Mouse (Mus musculus): Measurements from ENCODE around the gene Sav1. TPM values are rescaled to one million over a fixed set of nuclear protein-coding genes. Genes with fewer than 3 reads are reported as not detected.

Gene Sav1
- total and polyA plus RNA-seq, 3 experiments, result 17.8 to 96.2 (median 47.8) TPM

- Histone ChIP-seq H3K79me2 (ENCODE audit: control insufficient read depth, insufficient read depth, low read length, poor library complexity) (no peaks in the 10 kb centered on the region), H3K36me3 (ENCODE audit: control insufficient read depth in 1 of 2, insufficient read depth in 2 of 2, low read length in 2 of 2) (no peaks in the 10 kb centered on the region; a peak in 1 of 4 replicates)
- TF ChIP-seq TBP (IDR thresholded peaks at IDR 0.05; ENCODE audit: low read depth, low read length) (no peak), SMC3 (IDR thresholded peaks at IDR 0.05; ENCODE audit: low read depth, low read length) (no peak), POLR2A (IDR thresholded peaks at IDR 0.05; ENCODE audit: control insufficient read depth in 1 of 2, insufficient read depth in 1 of 2, low read depth in 1 of 2, low read length in 2 of 2, poor library complexity in 1 of 2) (no peak), NELFE (IDR thresholded peaks at IDR 0.05; ENCODE audit: low read depth, low read length) (no peak), MAX (IDR thresholded peaks at IDR 0.05; ENCODE audit: low read length) (no peak), TAL1 (IDR thresholded peaks at IDR 0.05; ENCODE audit: low read length) (no peak), CTCF (IDR thresholded peaks at IDR 0.05 in 2 of 3, conservative IDR thresholded peaks at IDR 0.05 in 1 of 3; ENCODE audit: control insufficient read depth in 1 of 3, insufficient read depth in 1 of 3, low read depth in 2 of 3, low read length in 3 of 3, poor library complexity in 1 of 3, severe bottlenecking in 1 of 3) (no peak), MXI1 (IDR thresholded peaks at IDR 0.05; ENCODE audit: low read depth, low read length) (no peak), ZKSCAN1 (IDR thresholded peaks at IDR 0.05; ENCODE audit: low read depth, low read length) (no peak), ZMIZ1 (IDR thresholded peaks at IDR 0.05; ENCODE audit: low read depth, low read length) (no peak), NRF1 (IDR thresholded peaks at IDR 0.05; ENCODE audit: insufficient read depth, low read depth, low read length, poor library complexity, severe bottlenecking) (no peak), BHLHE40 (IDR thresholded peaks at IDR 0.05; ENCODE audit: borderline replicate concordance, low read depth, low read length) (no peak), GATA1 (IDR thresholded peaks at IDR 0.05; ENCODE audit: low read depth, low read length) (no peak), E2F4 (IDR thresholded peaks at IDR 0.05; ENCODE audit: borderline replicate concordance, low read depth, low read length) (no peak), CHD2 (IDR thresholded peaks at IDR 0.05; ENCODE audit: low read length) (no peak), RCOR1 (IDR thresholded peaks at IDR 0.05; ENCODE audit: low read depth, low read length) (no peak), MAZ (IDR thresholded peaks at IDR 0.05; ENCODE audit: low read depth, low read length) (no peak), USF1 (IDR thresholded peaks at IDR 0.05; ENCODE audit: low read depth, low read length) (no peak)
Measured at GRCm38 (mm10) chr12:69957378-69957777, 29.4 kb downstream of the Sav1 start.

GRCm38 (mm10) chr12:69947502-69947901 is 39.3 kb downstream of the Sav1 start:
- no peak overlapping the region for H3K27ac ChIP-seq (ENCODE audit: control insufficient read depth, low read depth, low read length)

More at GRCm38 (mm10) chr12:69957378-69957777, 29.4 kb downstream of the Sav1 start:
- H3K4me1 ChIP-seq (ENCODE audit: control insufficient read depth in 1 of 2, insufficient read depth in 2 of 2, low read length in 2 of 2), result no peaks in the 10 kb centered on the region
- H3K27me3 ChIP-seq (ENCODE audit: control insufficient read depth in 1 of 2, insufficient read depth in 2 of 2, low read length in 2 of 2), result no peaks in the 10 kb centered on the region
- H3K27ac ChIP-seq (ENCODE audit: control insufficient read depth, low read depth, low read length), result no peak overlapping the region
- DNase-seq (ENCODE audit: low read depth, low spot score), result no peak
- H3K9me3 ChIP-seq (replicated peaks; ENCODE audit: insufficient read depth, low read length), result no peaks in the 10 kb centered on the region
- no peak overlapping the region for H3K4me3 ChIP-seq (ENCODE audit: control insufficient read depth in 1 of 2, insufficient read depth in 1 of 2, low read depth in 2 of 2, low read length in 2 of 2)
- no peak overlapping the region for H3K9ac ChIP-seq (ENCODE audit: control insufficient read depth, low read depth, low read length, poor library complexity, severe bottlenecking)

More at GRCm38 (mm10) chr12:69947502-69947901, 39.3 kb downstream of the Sav1 start:
- H3K9me3 ChIP-seq (replicated peaks; ENCODE audit: insufficient read depth, low read length), result no peaks in the 10 kb centered on the region
- H3K36me3 ChIP-seq (ENCODE audit: control insufficient read depth in 1 of 2, insufficient read depth in 2 of 2, low read length in 2 of 2), result peaks cover 0 to 4% of the 10 kb centered on the region in 2 experiments; a peak in 2 of 4 replicates
- H3K4me1 ChIP-seq (ENCODE audit: control insufficient read depth in 1 of 2, insufficient read depth in 2 of 2, low read length in 2 of 2), result peaks cover 0 to 6% of the 10 kb centered on the region in 2 experiments; a peak in 3 of 4 replicates
- TF ChIP-seq UBTF (IDR thresholded peaks at IDR 0.05; ENCODE audit: borderline replicate concordance, insufficient read depth, low read depth, low read length) (no peak), POLR2AphosphoS2 (IDR thresholded peaks at IDR 0.05; ENCODE audit: low read length) (no peak), ZKSCAN1 (IDR thresholded peaks at IDR 0.05; ENCODE audit: low read depth, low read length) (no peak), ELF1 (IDR thresholded peaks at IDR 0.05; ENCODE audit: low read depth, low read length) (no peak), CHD2 (IDR thresholded peaks at IDR 0.05; ENCODE audit: low read length) (no peak), USF2 (IDR thresholded peaks at IDR 0.05; ENCODE audit: borderline replicate concordance in 1 of 2, insufficient read depth in 1 of 2, low read depth in 1 of 2, low read length in 2 of 2) (no peak), ZNF384 (IDR thresholded peaks at IDR 0.05; ENCODE audit: low read depth, low read length) (no peak), EP300 (IDR thresholded peaks at IDR 0.05; ENCODE audit: low read depth in 1 of 2, low read length in 2 of 2) (no peak)
- no peaks in the 10 kb centered on the region for H3K27me3 ChIP-seq (ENCODE audit: control insufficient read depth in 1 of 2, insufficient read depth in 2 of 2, low read length in 2 of 2)
- H3K9ac ChIP-seq (ENCODE audit: control insufficient read depth, low read depth, low read length, poor library complexity, severe bottlenecking), result no peak overlapping the region
- H3K79me2 ChIP-seq (ENCODE audit: control insufficient read depth, insufficient read depth, low read length, poor library complexity), result no peaks in the 10 kb centered on the region
- DNase-seq (ENCODE audit: low read depth, low spot score), result no peak
- H3K4me3 ChIP-seq (ENCODE audit: control insufficient read depth in 1 of 2, insufficient read depth in 1 of 2, low read depth in 2 of 2, low read length in 2 of 2), result no peak overlapping the region
